Mouse (Mus musculus) activated CD4-positive, CD25-positive, alpha-beta regulatory T cell, adult 4 months (primary cell): ENCODE results near the gene Pttg1. TPM values are rescaled to one million over a fixed set of nuclear protein-coding genes. Genes with fewer than 3 reads are reported as not detected.

Experiments
- ATAC-seq: one replicate; pipeline ENCODE4 v1.8.0; 2017
- polyA plus RNA-seq, 2 experiments: library from polyadenylated mRNA; unstranded; fragments of 100-300 nt; shearing (Covaris generic); gene quantifications; one replicate each; pipeline ENCODE4 v1.2.1; 2017

The Pttg1 gene
- polyA plus RNA-seq, 2 experiments from 2014 or later: 133 to 168 TPM

DNA sequence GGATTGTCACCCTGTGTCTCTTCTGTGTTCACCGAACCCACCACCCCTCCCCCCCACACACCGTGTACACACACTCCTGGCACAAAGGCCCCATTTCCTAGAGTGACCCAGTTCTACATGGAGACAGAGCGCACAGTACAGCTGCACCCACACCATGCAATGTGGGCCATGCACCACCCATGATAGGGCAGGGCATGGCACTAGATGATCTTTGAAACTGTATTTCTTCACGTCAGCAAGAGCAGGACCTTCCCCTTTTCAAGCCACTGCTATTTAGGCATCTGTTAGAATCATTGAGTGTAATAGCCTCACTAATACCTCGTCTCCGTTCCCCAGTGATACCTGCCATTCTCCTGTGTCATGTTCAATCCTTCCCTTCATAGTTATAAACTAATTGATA, 51.1 kb downstream of the Pttg1 start:
- no peak for ATAC-seq

DNA sequence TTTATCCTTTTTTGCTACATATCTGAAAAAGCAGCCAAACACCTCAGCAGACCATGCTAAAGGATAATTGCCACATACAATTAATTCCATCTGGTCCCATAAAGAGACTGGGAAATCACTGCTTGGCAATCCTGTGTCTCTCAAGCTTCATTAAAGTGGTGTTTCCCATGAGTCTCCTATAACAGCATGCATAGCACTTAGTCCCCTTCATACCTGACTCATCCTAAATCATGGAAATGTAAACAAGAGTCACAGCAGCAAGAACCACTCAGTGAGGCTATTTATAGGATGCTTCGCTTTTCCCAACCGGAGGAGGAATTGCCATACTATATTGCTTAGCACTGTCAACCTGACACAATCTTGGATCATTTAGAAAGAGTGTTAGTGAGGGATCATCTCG, 52.7 kb downstream of the Pttg1 start:
- no peak for ATAC-seq

DNA sequence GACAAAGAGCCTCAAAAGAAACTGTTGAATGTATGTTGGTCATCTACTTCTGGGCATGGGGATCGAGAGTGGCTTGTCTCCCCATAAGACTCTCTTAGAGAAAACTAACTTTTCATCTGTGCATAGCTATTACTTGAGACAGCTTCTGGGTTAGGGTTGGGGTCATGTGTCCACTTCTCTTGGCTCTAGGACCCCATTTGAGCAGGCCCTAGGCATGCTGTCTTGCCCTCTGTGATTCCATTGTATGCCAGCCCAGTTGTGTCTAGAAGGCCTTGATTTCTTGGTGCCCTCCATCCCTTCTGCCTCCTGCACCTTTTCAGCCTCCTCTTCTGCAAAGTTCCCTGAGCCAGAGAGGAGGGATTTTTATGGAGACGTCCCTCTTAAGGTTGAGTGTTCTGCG, 54.2 kb downstream of the Pttg1 start:
- no peak for ATAC-seq

Other genes with a start within 250 kb of the Pttg1 start
- gene Slu7, start 7.5 kb upstream of the Pttg1 start, polyA plus RNA-seq: 100 to 1,000 TPM; 108 to 112 TPM
- gene C1qtnf2, start 48.0 kb upstream of the Pttg1 start, polyA plus RNA-seq: not detected
- gene Ccnjl, start 102.5 kb upstream of the Pttg1 start, polyA plus RNA-seq: under 1 TPM in 1 of 2 experiments, not detected in 1; 0.17 TPM
- not detected for gene 4933415A04Rik, start 160.8 kb upstream of the Pttg1 start, polyA plus RNA-seq
- not detected for gene Fabp6, start 175.3 kb upstream of the Pttg1 start, polyA plus RNA-seq